Mouse (Mus musculus) forebrain, embryonic 14.5 days (tissue): ENCODE measurements around the gene Eif4ebp2. TPM values are rescaled to one million over a fixed set of nuclear protein-coding genes. Genes with fewer than 3 reads are reported as not detected.
A peak's percentile ranks its signal among the peaks of the same experiment; 100 is the strongest.

Source experiments
- ATAC-seq: fragments of 200-750 bp; cut with Nextera tagmentation; 2 replicates; pipeline ENCODE4 v1.8.0; 2017; ENCODE audit warnings: mild to moderate bottlenecking, moderate library complexity
- DNase-seq: peaks from one replicate; pipeline ENCODE4 v3.0.0-alpha.2; 2015; ENCODE audit warnings: low spot score
- H3K27ac ChIP-seq: fragments of 300-500 bp; sonication (generic); 2 replicates; pipeline ENCODE4 v1.5.1; 2014; ENCODE audit warnings: low read depth, mild to moderate bottlenecking, control low read depth, low read length, moderate library complexity
- H3K27me3 ChIP-seq: fragments of 300-500 bp; sonication (generic); replicated peaks from 2 replicates; pipeline ENCODE4 v1.6.1; 2014; ENCODE audit warnings: low read length, control low read depth, mixed read lengths; ENCODE audit not compliant: control insufficient read depth, insufficient read depth
- H3K36me3 ChIP-seq: fragments of 300-500 bp; sonication (generic); 2 replicates; pipeline ENCODE4 v1.6.1; 2014; ENCODE audit warnings: low read length, control low read depth; ENCODE audit not compliant: control insufficient read depth, insufficient read depth
- H3K4me1 ChIP-seq: fragments of 300-500 bp; sonication (generic); 2 replicates; pipeline ENCODE4 v1.6.1; 2014; ENCODE audit warnings: antibody characterized with exemption, low read length, control low read depth; ENCODE audit not compliant: control insufficient read depth, insufficient read depth
- H3K4me2 ChIP-seq: fragments of 300-500 bp; sonication (generic); 2 replicates; pipeline ENCODE4 v1.6.1; 2014; ENCODE audit warnings: mild to moderate bottlenecking, control low read depth, low read length
- H3K4me3 ChIP-seq: fragments of 300-500 bp; sonication (generic); 2 replicates; pipeline ENCODE4 v1.5.1; 2014; ENCODE audit warnings: low read depth, low read length, control low read depth
- H3K9ac ChIP-seq: fragments of 300-500 bp; sonication (generic); 2 replicates; pipeline ENCODE4 v1.6.1; 2014; ENCODE audit warnings: mild to moderate bottlenecking, low read length, control low read depth, moderate library complexity
- H3K9me3 ChIP-seq: fragments of 300-500 bp; sonication (generic); replicated peaks from 2 replicates; pipeline ENCODE4 v1.6.1; 2016; ENCODE audit warnings: low read length, control low read depth, mixed read lengths; ENCODE audit not compliant: control insufficient read depth
- WGBS: fragments of 180-500 bp; shearing (Covaris S2); extraction: QIAGEN DNeasy Blood & Tissue Kit; methylation state at CpG from one replicate; pipeline ENCODE4 v1.1.7; 2014; 5-methylcytosine and 5-hydroxymethylcytosine counted together
- polyA plus RNA-seq: library from polyadenylated mRNA; unstranded; fragments of >200 nt; fragmentation: Nextera tagmentation; extraction: Ambion mirVana; gene quantifications from 2 replicates; pipeline ENCODE4 v1.2.1, GENCODE M21; 2014

Gene Eif4ebp2
- polyA plus RNA-seq, 1 experiment from 2014 or later, result 50.0 TPM

DNA sequence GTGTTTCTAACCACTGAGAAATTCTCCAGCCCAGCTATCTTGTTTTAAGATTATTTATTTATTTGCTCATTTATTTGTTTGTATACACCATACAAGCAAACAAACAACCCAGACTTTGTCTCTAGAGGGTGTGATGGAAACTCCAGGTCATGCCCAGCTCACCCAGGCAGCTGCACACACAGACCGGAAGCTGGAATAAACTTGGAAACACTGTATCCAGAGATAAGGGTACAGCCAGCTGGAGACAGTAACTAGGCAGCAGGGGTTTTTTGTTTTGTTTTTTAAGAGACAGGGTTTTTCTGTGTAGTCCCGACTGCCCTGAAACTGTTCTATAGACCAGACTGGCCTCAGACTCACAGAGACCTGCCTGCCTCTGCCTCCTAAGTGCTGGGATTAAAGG is 62.3 kb downstream of the Eif4ebp2 start:
- WGBS, result 66% methylated on average over 2 of the region's 2 CpGs
- ATAC-seq, result no peak

GRCm38 (mm10) chr10:61389020-61389419 is 63.4 kb downstream of the Eif4ebp2 start:
- no peak for DNase-seq
- H3K9ac ChIP-seq, result no peak overlapping the region
- no peak for ATAC-seq

More for the DNA sequence above, 62.3 kb downstream of the Eif4ebp2 start:
- H3K36me3 ChIP-seq, result no peaks in the 10 kb centered on the region
- H3K4me3 ChIP-seq, result no peak overlapping the region
- H3K4me1 ChIP-seq, result no peaks in the 10 kb centered on the region
- H3K9me3 ChIP-seq, result no peaks in the 10 kb centered on the region
- DNase-seq, result no peak
- no peak overlapping the region for H3K27ac ChIP-seq
- H3K9ac ChIP-seq, result no peak overlapping the region
- no peak overlapping the region for H3K4me2 ChIP-seq
- no peaks in the 10 kb centered on the region for H3K27me3 ChIP-seq

GRCm38 (mm10) chr10:61386284-61386683 is 66.2 kb downstream of the Eif4ebp2 start:
- 83% methylated on average over 6 of the region's 6 CpGs for WGBS
- no peak overlapping the region for H3K9ac ChIP-seq

More at GRCm38 (mm10) chr10:61389020-61389419, 63.4 kb downstream of the Eif4ebp2 start:
- no peaks in the 10 kb centered on the region for H3K36me3 ChIP-seq
- 27% methylated on average over 5 of the region's 5 CpGs for WGBS
- H3K27me3 ChIP-seq, result no peaks in the 10 kb centered on the region
- no peak overlapping the region for H3K4me2 ChIP-seq
- H3K4me3 ChIP-seq, result no peak overlapping the region
- H3K9me3 ChIP-seq, result no peaks in the 10 kb centered on the region
- H3K4me1 ChIP-seq, result peaks cover 1% of the 10 kb centered on the region
- no peak overlapping the region for H3K27ac ChIP-seq

GRCm38 (mm10) chr10:61385174-61385573 is 67.3 kb downstream of the Eif4ebp2 start:
- WGBS, result 91% methylated on average over 6 of the region's 6 CpGs

More at GRCm38 (mm10) chr10:61386284-61386683, 66.2 kb downstream of the Eif4ebp2 start:
- H3K9me3 ChIP-seq, result no peaks in the 10 kb centered on the region
- no peaks in the 10 kb centered on the region for H3K36me3 ChIP-seq
- H3K27me3 ChIP-seq, result no peaks in the 10 kb centered on the region
- ATAC-seq (no peak), DNase-seq (no peak)
- H3K4me3 ChIP-seq, result no peak overlapping the region
- H3K27ac ChIP-seq, result no peak overlapping the region
- peaks cover 14% of the 10 kb centered on the region for H3K4me1 ChIP-seq
- H3K4me2 ChIP-seq, result no peak overlapping the region

GRCm38 (mm10) chr10:61383715-61384047 is 68.8 kb downstream of the Eif4ebp2 start:
- DNase-seq (no peak), ATAC-seq (no peak)
- Histone ChIP-seq H3K27me3 (no peaks in the 10 kb centered on the region), H3K9ac (peak overlapping the region; percentile 77), H3K9me3 (no peaks in the 10 kb centered on the region), H3K4me1 (peaks cover 14% of the 10 kb centered on the region), H3K4me3 (peak overlapping the region; percentile 60), H3K36me3 (no peaks in the 10 kb centered on the region), H3K27ac (no peak overlapping the region), H3K4me2 (peak overlapping the region; percentile 86)
- WGBS, result 2% methylated on average over 11 of the region's 11 CpGs

More at GRCm38 (mm10) chr10:61385174-61385573, 67.3 kb downstream of the Eif4ebp2 start:
- Histone ChIP-seq H3K9me3 (no peaks in the 10 kb centered on the region), H3K27me3 (no peaks in the 10 kb centered on the region), H3K4me3 (no peak overlapping the region), H3K9ac (no peak overlapping the region), H3K27ac (no peak overlapping the region), H3K36me3 (no peaks in the 10 kb centered on the region), H3K4me1 (peaks cover 14% of the 10 kb centered on the region), H3K4me2 (no peak overlapping the region)
- ATAC-seq, result no peak
- DNase-seq, result no peak

DNA sequence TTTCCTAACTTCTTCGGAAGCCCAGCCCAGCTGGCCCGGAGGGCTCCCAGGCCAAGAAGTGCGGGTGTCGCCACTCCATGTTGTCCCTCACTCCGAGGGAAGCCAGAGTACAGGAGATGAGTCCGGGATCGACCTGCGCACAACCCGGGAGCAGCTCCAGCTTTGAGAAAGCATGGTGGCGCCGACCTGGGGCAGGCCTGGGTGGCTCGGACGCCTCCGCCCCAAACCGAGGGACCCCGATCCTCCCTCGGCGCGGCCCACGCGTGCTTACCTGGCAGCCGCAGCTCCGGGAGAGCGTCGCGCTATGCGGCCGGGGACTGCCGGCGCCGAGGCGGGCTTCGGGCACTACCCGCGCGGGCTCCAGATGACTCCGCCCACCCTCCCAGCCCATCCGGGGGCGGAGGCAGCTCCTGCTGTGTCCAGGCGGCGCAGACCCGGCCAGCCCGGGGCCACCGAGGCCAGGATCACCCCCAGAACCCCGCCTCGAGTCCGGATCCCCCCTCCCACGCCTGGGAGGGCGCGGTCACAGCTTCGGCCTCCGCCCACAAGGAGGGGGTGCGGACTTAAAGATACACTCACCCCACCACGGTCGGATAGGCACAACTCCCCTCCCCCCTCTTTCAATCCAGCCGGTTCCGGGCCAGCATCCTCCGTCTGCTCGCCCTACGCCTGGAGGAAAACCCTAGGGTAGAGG is 69.3 kb downstream of the Eif4ebp2 start, which contains the start of gene Pald1:
Pald1 (minus strand) TSS at position 510 of the 694 bp plus-strand sequence.
- H3K4me1 ChIP-seq, result peaks cover 14% of the 10 kb centered on the region
- H3K4me2 ChIP-seq, result peak within 1 kb of the TSS; percentile 86
- peak within 1 kb of the TSS; percentile 9 for H3K27ac ChIP-seq
- H3K9me3 ChIP-seq, result no peaks in the 10 kb centered on the region
- peak within 1 kb of the TSS; percentile 77 for H3K9ac ChIP-seq
- H3K36me3 ChIP-seq, result no peaks in the 10 kb centered on the region
- peak within 1 kb of the TSS; percentile 60 for H3K4me3 ChIP-seq
- ATAC-seq, result peak; percentile 88
- WGBS, result under 1% methylated on average over 56 of the region's 60 CpGs
- H3K27me3 ChIP-seq, result no peaks in the 10 kb centered on the region
- peak; percentile 80 for DNase-seq

DNA sequence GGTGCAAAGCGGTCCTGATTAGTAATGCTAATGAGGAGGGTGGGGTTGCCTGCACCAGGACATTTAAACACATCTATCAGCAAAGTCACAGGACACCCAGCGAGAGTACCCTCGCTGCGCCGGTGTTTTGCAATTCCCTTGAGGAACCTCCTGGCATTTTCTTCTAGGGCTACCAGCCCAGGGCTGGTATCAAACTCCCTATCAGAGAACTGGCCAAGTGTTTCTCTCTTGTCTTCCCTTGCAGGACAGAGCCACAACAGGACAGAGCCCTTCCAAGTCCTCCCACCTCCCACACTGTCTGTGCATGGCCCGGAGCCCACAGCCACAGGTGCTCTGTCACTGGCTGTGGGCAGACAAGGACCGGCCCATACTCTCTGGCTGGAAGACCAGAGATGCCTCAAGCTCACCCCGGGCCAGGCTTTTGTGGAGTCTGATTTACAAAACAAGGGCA is 70.2 kb downstream of the Eif4ebp2 start:
- 0 out of 2 replicates have a peak, but pooled peaks have one; percentile 6 for ATAC-seq
- peak overlapping the region; percentile 86 for H3K4me2 ChIP-seq
- under 1% methylated on average over 8 of the region's 8 CpGs for WGBS
- no peaks in the 10 kb centered on the region for H3K9me3 ChIP-seq
- H3K27me3 ChIP-seq, result no peaks in the 10 kb centered on the region
- H3K36me3 ChIP-seq, result no peaks in the 10 kb centered on the region
- H3K27ac ChIP-seq, result peak overlapping the region; percentile 9; the same call in 1 of the 2 replicates
- peak overlapping the region; percentile 77 for H3K9ac ChIP-seq
- H3K4me3 ChIP-seq, result peak overlapping the region; percentile 60
- peaks cover 14% of the 10 kb centered on the region for H3K4me1 ChIP-seq
- peak; percentile 13 for DNase-seq

DNA sequence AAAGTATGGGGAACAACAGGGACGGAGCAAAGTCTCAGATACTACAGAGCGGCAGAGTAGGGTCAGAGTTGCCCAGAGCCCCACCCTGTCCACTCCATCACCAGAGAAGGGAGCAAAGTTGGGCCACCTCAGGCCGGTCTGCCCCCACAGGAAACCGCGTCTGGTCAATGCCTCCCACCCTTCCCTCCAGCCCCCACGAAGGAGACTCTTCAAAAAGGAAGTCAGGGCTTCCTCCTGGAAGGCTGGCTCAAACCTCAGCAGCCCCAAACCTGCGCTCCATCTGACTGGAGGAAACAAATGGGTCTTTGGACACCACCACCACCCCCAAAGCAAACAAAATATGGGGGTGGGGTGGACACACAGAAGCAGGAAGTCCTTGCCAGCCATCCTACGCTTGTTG is 70.6 kb downstream of the Eif4ebp2 start:
- Histone ChIP-seq H3K9me3 (no peaks in the 10 kb centered on the region), H3K27ac (no peak overlapping the region), H3K4me1 (peaks cover 14% of the 10 kb centered on the region), H3K4me3 (peak overlapping the region; percentile 60), H3K27me3 (no peaks in the 10 kb centered on the region), H3K36me3 (no peaks in the 10 kb centered on the region), H3K9ac (peak overlapping the region; percentile 77; the same call in 1 of the 2 replicates), H3K4me2 (peak overlapping the region; percentile 86)
- peak; percentile 7 for DNase-seq
- no peak for ATAC-seq
- 19% methylated on average over 8 of the region's 8 CpGs for WGBS

- Histone ChIP-seq H3K36me3 (no peaks in the 10 kb centered on the region), H3K9me3 (no peaks in the 10 kb centered on the region), H3K27ac (no peak overlapping the region), H3K9ac (no peak overlapping the region), H3K4me3 (no peak overlapping the region), H3K4me2 (peak overlapping the region; percentile 0; the same call in 1 of the 2 replicates), H3K4me1 (peaks cover 16% of the 10 kb centered on the region), H3K27me3 (no peaks in the 10 kb centered on the region)
- DNase-seq, result peak; percentile 20
- WGBS, result 9% methylated on average over 9 of the region's 9 CpGs
- ATAC-seq, result no peak
Observed at GRCm38 (mm10) chr10:61380186-61380585, 72.3 kb downstream of the Eif4ebp2 start.
